Mouse (Mus musculus) myocyte (in vitro differentiated cells): ENCODE measurements around the gene Cyp27b1.

ENCODE experiments used
- MYOD1 ChIP-seq, 3 experiments: IDR thresholded peaks; one replicate each; pipeline ENCODE4 v1.6.1; 2011; ENCODE audit warnings: control low read depth in 2 of 3, low read depth in 2 of 3, mild to moderate bottlenecking in 2 of 3, moderate library complexity in 1 of 3; ENCODE audit not compliant: insufficient read length in 2 of 3, control insufficient read depth in 1 of 3
- MYOG ChIP-seq, 3 experiments: IDR thresholded peaks; one replicate each; pipeline ENCODE4 v1.6.1; 2011; ENCODE audit warnings: control low read depth in 2 of 3, low read depth in 2 of 3, mild to moderate bottlenecking in 2 of 3; ENCODE audit not compliant: insufficient read length in 2 of 3, control insufficient read depth in 1 of 3, insufficient read depth in 1 of 3
- POLR2A ChIP-seq: IDR thresholded peaks from one replicate; pipeline ENCODE4 v1.6.1; 2011; ENCODE audit warnings: low read depth, mild to moderate bottlenecking, control low read depth, moderate library complexity; ENCODE audit not compliant: insufficient read length
- POLR2AphosphoS2 ChIP-seq: IDR thresholded peaks from one replicate; pipeline ENCODE4 v1.6.1; 2011; ENCODE audit warnings: low read depth, control low read depth; ENCODE audit not compliant: insufficient read length

DNA sequence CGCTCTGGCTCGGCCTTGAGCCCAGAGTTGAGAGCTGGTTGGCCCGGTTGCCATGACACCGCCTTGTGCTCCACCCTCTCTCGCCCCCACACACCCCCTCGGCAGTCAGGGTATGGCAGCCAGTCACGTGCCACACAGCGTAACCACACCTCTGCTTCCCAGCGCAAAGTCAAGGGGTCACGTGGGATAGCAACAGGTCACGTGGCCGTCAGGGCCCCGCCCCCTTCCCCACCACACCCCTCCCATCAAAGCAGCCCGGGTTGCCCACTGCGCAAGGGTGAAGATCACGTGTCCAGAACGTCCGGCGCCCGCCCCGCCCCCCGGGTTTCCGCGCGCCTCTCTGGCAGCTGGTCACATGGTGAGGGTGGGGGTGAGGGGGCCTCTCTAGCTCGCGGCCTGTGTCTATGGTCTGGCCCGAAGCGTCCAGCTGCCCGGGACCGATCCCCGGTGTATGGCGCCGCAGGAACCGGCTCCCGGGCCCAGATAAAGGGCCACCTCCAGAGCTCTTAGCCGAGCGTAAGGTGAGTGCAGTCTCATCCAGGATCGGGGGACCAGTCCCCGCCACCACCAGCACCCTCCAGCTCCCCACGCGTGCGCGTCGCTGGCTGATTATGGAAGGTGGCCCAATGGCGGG, 15.3 kb downstream of the Cyp27b1 start, which contains the start of gene Cdk4:
- TF ChIP-seq POLR2A (peak; percentile 57), MYOD1 (IDR thresholded peaks at IDR 0.05; ENCODE audit: control insufficient read depth in 1 of 3, insufficient read length in 2 of 3, low read depth in 2 of 3) (peak in 1 of 3 experiments; percentile 52), MYOG (IDR thresholded peaks at IDR 0.05; ENCODE audit: control insufficient read depth in 1 of 3, insufficient read depth in 1 of 3, insufficient read length in 2 of 3, low read depth in 2 of 3) (peak in 1 of 3 experiments; percentile 35), POLR2AphosphoS2 (peak; percentile 47)
